Comparison of ENCODE assay signal across 27 mouse cellular contexts in the genomic region with DNA sequence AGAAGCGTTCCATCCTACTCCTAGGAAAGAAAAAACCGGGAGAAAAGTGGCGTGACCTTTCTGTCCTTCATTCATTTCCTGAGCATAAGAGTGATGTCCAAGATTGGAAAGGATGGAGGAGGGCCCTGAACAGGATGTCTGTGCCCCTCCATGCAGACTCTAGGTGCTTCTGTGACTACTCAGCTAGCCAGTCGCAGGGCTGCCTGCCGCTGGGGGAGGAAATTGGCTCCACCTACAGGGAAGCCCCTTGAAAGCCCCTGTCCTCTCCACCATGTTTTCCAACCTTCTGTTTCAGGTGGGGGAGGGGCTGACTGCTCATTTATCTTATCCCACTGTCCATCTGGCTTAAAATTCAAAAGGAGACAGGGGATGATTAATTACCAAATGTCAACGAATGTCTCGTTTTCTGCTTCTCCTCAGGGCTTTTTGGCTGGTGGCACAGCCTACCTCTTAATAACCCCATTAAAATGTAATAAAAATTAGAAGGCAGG.
A peak's percentile ranks its signal among the peaks of the same experiment; 100 is the strongest.
DNase-seq lines count a peak whose midpoint lies in the region.
"Had no signal": no experiment of that assay in that cellular context is flagged by ENCODE, and none has a peak within 500 bp of the region (broad histone marks: within the 10 kb centered on the region; RNA-seq: fewer than 3 reads in every experiment).

No protein-coding gene starts in this region.

- intact Hi-C loops in heart, postnatal 25 days (cut with DNase I), result loop anchor here (5.0 kb wide), 1 partner anchor 53 kb away; no protein-coding TSS in a partner anchor

- H3K4me1 ChIP-seq in heart, embryonic 10.5 days, result peaks cover 18% of the 10 kb centered on the region
- H3K4me1 ChIP-seq: forebrain, embryonic 13.5 days; liver, embryonic 12.5 days; megakaryocyte, embryonic 14.5 days; neural tube, embryonic 12.5 days had no signal

- H3K27ac ChIP-seq in heart, embryonic 10.5 days, result peak overlapping the region; percentile 62; the same call in 1 of the 2 replicates
- H3K27ac ChIP-seq: forebrain, embryonic 13.5 days; left cerebral cortex, adult 2 months; liver, embryonic 12.5 days; neural tube, embryonic 12.5 days had no signal

- H3K9me3 ChIP-seq in heart, embryonic 10.5 days, result no peaks in the 10 kb centered on the region
- H3K9me3 ChIP-seq: forebrain, embryonic 13.5 days; liver, embryonic 12.5 days; neural tube, embryonic 12.5 days had no signal

- H3K4me3 ChIP-seq in heart, embryonic 10.5 days, result no peak overlapping the region
- H3K4me3 ChIP-seq: forebrain, embryonic 13.5 days; left cerebral cortex, adult 2 months; liver, embryonic 12.5 days; megakaryocyte, embryonic 14.5 days; neural tube, embryonic 12.5 days had no signal

- H3K36me3 ChIP-seq in heart, embryonic 10.5 days, result no peaks in the 10 kb centered on the region
- H3K36me3 ChIP-seq: liver, embryonic 12.5 days; neural tube, embryonic 12.5 days had no signal

- peak; percentile 91 to 93 for DNase-seq in cerebellum, postnatal 10 days
- DNase-seq in cerebellum, adult 8-10 months, result no peak
- no peak for DNase-seq in heart, embryonic 10.5 days (ENCODE audit: low spot score)
- no peak for DNase-seq in heart, postnatal 25 days (ENCODE audit: low spot score)
- peak; percentile 11 to 32 for DNase-seq in layer of hippocampus, postnatal 10 days (ENCODE audit: low spot score in 2 of 2)
- no peak for DNase-seq in layer of hippocampus, postnatal 25 days (ENCODE audit: extremely low spot score in 1 of 2, low spot score in 1 of 2)
- DNase-seq in mesoderm, embryonic 11.5 days (ENCODE audit: low read depth, low spot score), result peak; percentile 33
- DNase-seq: adrenal gland, adult 8-10 months; cerebellum, adult 9-11 months; gastrocnemius, postnatal 25 days; heart, adult 18-20 months; heart, postnatal 36 days; kidney, adult 9 months; kidney, postnatal 10 days; layer of hippocampus, adult 9-11 months; lung, adult 18-20 months; lung, postnatal 4 days; midbrain, embryonic 14.5 days; right cerebral cortex, adult 18-20 months; spleen, adult 18-20 months; thymus, postnatal 14 days had no signal

- 54% methylated on average over 7 of the region's 7 CpGs for WGBS in heart, embryonic 10.5 days

- no peaks in the 10 kb centered on the region for H3K27me3 ChIP-seq in heart, embryonic 10.5 days (ENCODE audit: insufficient read depth, poor library complexity, severe bottlenecking)
- H3K27me3 ChIP-seq: CH12.LX; forebrain, embryonic 13.5 days; liver, embryonic 12.5 days; megakaryocyte, embryonic 14.5 days; neural tube, embryonic 12.5 days had no signal

Comparison
In these comparisons a context has a peak if more than half of its experiments do, and no peak if none do; other contexts are left out.
1. DNase-seq: peak in cerebellum, postnatal 10 days (2 of 2), layer of hippocampus, postnatal 10 days (2 of 2) and mesoderm, embryonic 11.5 days (single experiment); none in cerebellum, adult 8-10 months (single experiment), heart, embryonic 10.5 days (single experiment), heart, postnatal 25 days (single experiment) and layer of hippocampus, postnatal 25 days (0 of 2).